ENCODE assay signal across 18 mouse cellular contexts in the genomic region with DNA sequence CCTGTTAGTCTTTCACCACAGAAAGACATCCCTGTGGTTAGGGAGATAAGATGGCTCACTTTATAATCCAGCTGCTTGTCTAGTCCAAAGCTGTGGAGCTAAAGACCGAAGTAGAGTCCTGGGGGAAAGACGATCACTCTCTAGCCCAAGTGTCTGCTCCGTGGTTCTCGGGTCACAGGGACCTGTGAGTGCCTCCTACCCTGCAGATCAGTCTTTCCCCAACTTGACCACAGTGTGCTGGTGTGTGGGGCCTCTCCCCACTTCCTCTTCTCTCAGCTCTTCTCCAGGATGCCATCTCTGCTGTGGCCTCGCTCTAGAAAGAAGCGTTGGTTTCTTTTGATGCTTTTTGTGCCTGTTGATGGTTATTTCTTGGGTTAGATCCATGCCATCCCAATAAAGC.
DNase-seq lines count a peak whose midpoint lies in the region; ATAC-seq lines count a peak whose summit lies in the region.
"Had no signal": no experiment of that assay in that cellular context is flagged by ENCODE, and none has a peak within 500 bp of the region (broad histone marks: within the 10 kb centered on the region; RNA-seq: fewer than 3 reads in every experiment).

No protein-coding gene starts in this region.

- H3K4me1 ChIP-seq in embryonic facial prominence, embryonic 13.5 days, result peaks cover 70% of the 10 kb centered on the region
- H3K4me1 ChIP-seq in embryonic facial prominence, embryonic 10.5 days, result peaks cover 54% of the 10 kb centered on the region
- peaks cover 17% of the 10 kb centered on the region for H3K4me1 ChIP-seq in megakaryocyte, embryonic 14.5 days
- H3K4me1 ChIP-seq in forebrain, embryonic 11.5 days (replicated peaks; ENCODE audit: control insufficient read depth, insufficient read depth, low read length), result 0 out of 2 replicates have a peak, but pooled peaks cover 1% of the 10 kb centered on the region
- H3K4me1 ChIP-seq in kidney, embryonic 16.5 days (ENCODE audit: insufficient read depth, low read length), result peaks cover 14% of the 10 kb centered on the region

- no peaks in the 10 kb centered on the region for H3K9me3 ChIP-seq in embryonic facial prominence, embryonic 13.5 days
- no peaks in the 10 kb centered on the region for H3K9me3 ChIP-seq in embryonic facial prominence, embryonic 10.5 days
- no peaks in the 10 kb centered on the region for H3K9me3 ChIP-seq in megakaryocyte, embryonic 14.5 days
- no peaks in the 10 kb centered on the region for H3K9me3 ChIP-seq in forebrain, embryonic 11.5 days (ENCODE audit: control insufficient read depth, low read length)
- H3K9me3 ChIP-seq in kidney, embryonic 16.5 days (ENCODE audit: low read length), result no peaks in the 10 kb centered on the region
- H3K9me3 ChIP-seq: embryonic facial prominence, embryonic 15.5 days; hindbrain, embryonic 15.5 days; limb, embryonic 10.5 days; liver, embryonic 13.5 days had no signal

- no peak for DNase-seq in embryonic facial prominence, embryonic 10.5 days (ENCODE audit: low spot score)
- peak; percentile 47 for DNase-seq in T-cell, adult 2 months (ENCODE audit: low spot score)
- peak; percentile 36 for DNase-seq in thymus, postnatal 25 days
- no peak for DNase-seq in forebrain, embryonic 11.5 days (ENCODE audit: low spot score)
- no peak for DNase-seq in kidney, adult 11 months
- DNase-seq: cerebellum, adult 11 months; heart, adult 2 months; kidney, adult 8-10 months; liver, embryonic 13.5 days had no signal

- no peak overlapping the region for H3K4me2 ChIP-seq in embryonic facial prominence, embryonic 13.5 days
- no peak overlapping the region for H3K4me2 ChIP-seq in forebrain, embryonic 11.5 days (ENCODE audit: low read depth, low read length, severe bottlenecking)
- H3K4me2 ChIP-seq in kidney, embryonic 16.5 days (replicated peaks; ENCODE audit: low read depth, low read length), result no peak overlapping the region
- H3K4me2 ChIP-seq: embryonic facial prominence, embryonic 15.5 days; hindbrain, embryonic 15.5 days; liver, embryonic 13.5 days; midbrain, embryonic 11.5 days had no signal

- no peak overlapping the region for H3K9ac ChIP-seq in embryonic facial prominence, embryonic 13.5 days
- H3K9ac ChIP-seq in forebrain, embryonic 11.5 days (ENCODE audit: low read length), result no peak overlapping the region
- H3K9ac ChIP-seq in kidney, embryonic 16.5 days (replicated peaks; ENCODE audit: low read length), result no peak overlapping the region
- H3K9ac ChIP-seq: embryonic facial prominence, embryonic 15.5 days; hindbrain, embryonic 15.5 days; liver, embryonic 13.5 days had no signal

- no peak overlapping the region for H3K4me3 ChIP-seq in embryonic facial prominence, embryonic 13.5 days
- H3K4me3 ChIP-seq in embryonic facial prominence, embryonic 10.5 days, result no peak overlapping the region
- H3K4me3 ChIP-seq in megakaryocyte, embryonic 14.5 days (replicated peaks), result peak overlapping the region; percentile 69
- no peak overlapping the region for H3K4me3 ChIP-seq in forebrain, embryonic 11.5 days (ENCODE audit: low read depth, low read length)
- no peak overlapping the region for H3K4me3 ChIP-seq in kidney, embryonic 16.5 days (ENCODE audit: low read length)
- H3K4me3 ChIP-seq: embryonic facial prominence, embryonic 15.5 days; heart, adult 2 months; hindbrain, embryonic 15.5 days; limb, embryonic 10.5 days; liver, embryonic 13.5 days had no signal

- 0 out of 2 replicates have a peak overlapping the region, but pooled peaks have one; percentile 12 for H3K27ac ChIP-seq in embryonic facial prominence, embryonic 13.5 days
- H3K27ac ChIP-seq in embryonic facial prominence, embryonic 10.5 days (replicated peaks), result no peak overlapping the region
- H3K27ac ChIP-seq in forebrain, embryonic 11.5 days (ENCODE audit: low read depth, low read length), result no peak overlapping the region
- no peak overlapping the region for H3K27ac ChIP-seq in kidney, embryonic 16.5 days (ENCODE audit: low read length)
- H3K27ac ChIP-seq: embryonic facial prominence, embryonic 15.5 days; heart, adult 2 months; hindbrain, embryonic 15.5 days; limb, embryonic 10.5 days; liver, embryonic 13.5 days had no signal

- H3K27me3 ChIP-seq in embryonic facial prominence, embryonic 13.5 days, result no peaks in the 10 kb centered on the region
- no peaks in the 10 kb centered on the region for H3K27me3 ChIP-seq in embryonic facial prominence, embryonic 10.5 days (replicated peaks; ENCODE audit: low read depth, poor library complexity, severe bottlenecking)
- H3K27me3 ChIP-seq in megakaryocyte, embryonic 14.5 days (replicated peaks), result peaks cover 24% of the 10 kb centered on the region
- H3K27me3 ChIP-seq in forebrain, embryonic 11.5 days (ENCODE audit: control insufficient read depth, insufficient read depth, low read length), result no peaks in the 10 kb centered on the region
- no peaks in the 10 kb centered on the region for H3K27me3 ChIP-seq in kidney, embryonic 16.5 days (ENCODE audit: insufficient read depth, low read length)
- H3K27me3 ChIP-seq: embryonic facial prominence, embryonic 15.5 days; hindbrain, embryonic 15.5 days; liver, embryonic 13.5 days had no signal

- H3K36me3 ChIP-seq in embryonic facial prominence, embryonic 13.5 days, result no peaks in the 10 kb centered on the region
- no peaks in the 10 kb centered on the region for H3K36me3 ChIP-seq in embryonic facial prominence, embryonic 10.5 days (replicated peaks)
- H3K36me3 ChIP-seq in megakaryocyte, embryonic 14.5 days (replicated peaks; ENCODE audit: low read length), result no peaks in the 10 kb centered on the region
- H3K36me3 ChIP-seq in forebrain, embryonic 11.5 days (ENCODE audit: control insufficient read depth, insufficient read depth, low read length), result no peaks in the 10 kb centered on the region
- no peaks in the 10 kb centered on the region for H3K36me3 ChIP-seq in kidney, embryonic 16.5 days (ENCODE audit: insufficient read depth, low read length)
- H3K36me3 ChIP-seq: embryonic facial prominence, embryonic 15.5 days; hindbrain, embryonic 15.5 days; limb, embryonic 10.5 days; liver, embryonic 13.5 days had no signal

- 64% methylated on average over 6 of the region's 6 CpGs for WGBS in embryonic facial prominence, embryonic 13.5 days
- WGBS in embryonic facial prominence, embryonic 10.5 days, result 83% methylated on average over 6 of the region's 6 CpGs
- WGBS in forebrain, embryonic 11.5 days, result 88% methylated on average over 6 of the region's 6 CpGs
- 82% methylated on average over 6 of the region's 6 CpGs for WGBS in kidney, embryonic 16.5 days

- ATAC-seq in embryonic facial prominence, embryonic 13.5 days (ENCODE audit: insufficient number of reproducible peaks, insufficient read depth, low FRiP score, low TSS enrichment, low read depth), result no peak
- no peak for ATAC-seq in forebrain, embryonic 11.5 days (replicated peaks; ENCODE audit: low FRiP score)
- ATAC-seq in kidney, embryonic 16.5 days (ENCODE audit: low FRiP score, low TSS enrichment), result no peak
- ATAC-seq: forebrain, embryonic 14.5 days; lung, postnatal 0 days had no signal

Comparison
In these comparisons a context has a peak if more than half of its experiments do, and no peak if none do; other contexts are left out.
1. DNase-seq: peak in T-cell, adult 2 months (single experiment) and thymus, postnatal 25 days (single experiment); none in embryonic facial prominence, embryonic 10.5 days (single experiment), forebrain, embryonic 11.5 days (single experiment) and kidney, adult 11 months (single experiment).